Mouse (Mus musculus) induced T-regulatory cell, adult 2 months (primary cell): ENCODE measurements around the gene Gm20388.

Source experiments
- DNase-seq: peaks from one replicate; pipeline ENCODE4 v3.0.0-alpha.2; 2012; ENCODE audit warnings: low read depth

The Gm20388 gene

GRCm38 (mm10) chr8:122421376-122422070 lies 2510.9 kb downstream of the Gm20388 start, which contains the start of gene Il17c:
Gene Il17c, plus strand, starts transcription at chr8:122422020.
- no peak for DNase-seq

- no peak for DNase-seq
These were observed 2512.6 kb downstream of the Gm20388 start for GRCm38 (mm10) chr8:122423217-122423616.

- DNase-seq = no peak
These were observed 2513.0 kb downstream of the Gm20388 start for GRCm38 (mm10) chr8:122423659-122424058.

- DNase-seq = no peak
These were observed 2515.5 kb downstream of the Gm20388 start for GRCm38 (mm10) chr8:122426145-122426544.

GRCm38 (mm10) chr8:122427607-122428006 lies 2517.0 kb downstream of the Gm20388 start:
- DNase-seq = no peak

GRCm38 (mm10) chr8:122428163-122428562 lies 2517.5 kb downstream of the Gm20388 start:
- no peak for DNase-seq

GRCm38 (mm10) chr8:122430058-122430636 lies 2519.5 kb downstream of the Gm20388 start:
- DNase-seq = peak; percentile 49

GRCm38 (mm10) chr8:122430646-122431045 lies 2520.0 kb downstream of the Gm20388 start:
- DNase-seq = peak; percentile 21

- DNase-seq = peak; percentile 61
These were observed 2521.2 kb downstream of the Gm20388 start for GRCm38 (mm10) chr8:122431694-122432442.

- peak; percentile 92 for DNase-seq
These were observed 2522.0 kb downstream of the Gm20388 start, which contains the start of gene Cyba for GRCm38 (mm10) chr8:122432443-122433268. Gene Cyba, minus strand, starts transcription at chr8:122432930.

GRCm38 (mm10) chr8:122433269-122433905 lies 2522.7 kb downstream of the Gm20388 start:
- DNase-seq = no peak

GRCm38 (mm10) chr8:122435375-122435774 lies 2524.7 kb downstream of the Gm20388 start:
- DNase-seq = peak; percentile 63

- DNase-seq = peak; percentile 69
These were observed 2525.5 kb downstream of the Gm20388 start for GRCm38 (mm10) chr8:122436146-122436545.

- DNase-seq = peak; percentile 61
These were observed 2526.0 kb downstream of the Gm20388 start for GRCm38 (mm10) chr8:122436586-122437125.

- DNase-seq = peak; percentile 67
These were observed 2527.2 kb downstream of the Gm20388 start for GRCm38 (mm10) chr8:122437708-122438331.

GRCm38 (mm10) chr8:122439336-122439735 lies 2528.7 kb downstream of the Gm20388 start:
- DNase-seq = no peak

- DNase-seq = no peak
These were observed 2530.7 kb downstream of the Gm20388 start for GRCm38 (mm10) chr8:122441326-122441725.

- DNase-seq = no peak
These were observed 2531.7 kb downstream of the Gm20388 start for GRCm38 (mm10) chr8:122442356-122442755.

- DNase-seq = no peak
These were observed 2532.1 kb downstream of the Gm20388 start for GRCm38 (mm10) chr8:122442781-122443180.

GRCm38 (mm10) chr8:122443262-122444006 lies 2532.8 kb downstream of the Gm20388 start, which contains the start of gene Mvd:
Gene Mvd, minus strand, starts transcription at chr8:122443422.
- peak; percentile 99 for DNase-seq
